Mouse (Mus musculus): ENCODE measurements at regions not wholly inside any gene's neighbourhood (a gene's known extent, or its start where the extent isn't known, plus 50 kb on each side); places are given as distances from the start of the nearest gene placed in this dataset.

DNA sequence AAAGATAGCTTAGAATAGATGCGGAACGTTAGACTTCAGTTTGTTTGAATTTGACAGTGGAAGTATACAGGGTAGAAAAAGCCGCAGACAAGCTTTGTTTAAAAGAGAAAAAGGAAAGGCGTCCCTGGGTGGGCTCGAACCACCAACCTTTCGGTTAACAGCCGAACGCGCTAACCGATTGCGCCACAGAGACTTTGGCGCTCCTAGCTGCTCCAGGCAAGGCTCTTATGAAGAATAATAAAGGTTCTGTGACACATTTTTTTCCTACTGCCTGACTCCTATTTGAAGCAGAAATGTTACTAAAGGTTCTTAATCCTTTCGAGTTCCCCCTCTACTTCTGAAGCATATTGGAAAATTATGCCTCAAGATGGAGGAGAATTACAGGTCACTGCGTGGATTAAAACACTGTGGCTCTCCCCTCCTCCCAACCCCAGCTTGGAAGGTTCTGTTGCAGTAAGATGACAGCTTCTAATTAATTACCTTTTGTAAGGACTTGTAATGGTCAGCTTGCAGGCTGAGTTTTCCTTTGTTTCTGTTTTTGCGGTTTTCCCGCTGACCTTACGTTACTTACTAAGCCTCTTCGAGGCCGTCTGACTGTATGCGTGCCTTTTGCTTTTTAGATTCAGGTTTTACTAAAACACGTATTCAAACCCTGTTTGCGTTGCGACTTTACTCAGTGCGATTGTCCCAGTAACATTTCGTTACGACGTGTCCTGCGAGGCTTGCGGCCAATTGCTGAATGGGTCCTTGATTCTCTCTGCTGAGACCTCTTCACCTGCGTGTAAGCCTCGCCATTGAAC, 85.1 kb upstream of the Commd3 start:
- ATAC-seq (ENCODE audit: low FRiP score) = peak; percentile 88
- Histone ChIP-seq H3K9ac (peak overlapping the region; percentile 60), H3K36me3 (replicated peaks; ENCODE audit: control insufficient read depth, insufficient read depth) (no peaks in the 10 kb centered on the region), H3K27ac (peak overlapping the region; percentile 48), H3K27me3 (ENCODE audit: control insufficient read depth, insufficient read depth, low read length) (no peaks in the 10 kb centered on the region), H3K4me2 (replicated peaks) (peak overlapping the region; percentile 79), H3K4me3 (replicated peaks; ENCODE audit: low read length) (peak overlapping the region; percentile 64), H3K9me3 (ENCODE audit: control insufficient read depth, low read length) (no peaks in the 10 kb centered on the region), H3K4me1 (replicated peaks; ENCODE audit: control insufficient read depth, insufficient read depth, low read length) (no peaks in the 10 kb centered on the region; the same call in 1 of the 2 replicates)
- 1% methylated on average over 31 of the region's 31 CpGs for WGBS
- DNase-seq (ENCODE audit: low spot score) = peak; percentile 98

DNA sequence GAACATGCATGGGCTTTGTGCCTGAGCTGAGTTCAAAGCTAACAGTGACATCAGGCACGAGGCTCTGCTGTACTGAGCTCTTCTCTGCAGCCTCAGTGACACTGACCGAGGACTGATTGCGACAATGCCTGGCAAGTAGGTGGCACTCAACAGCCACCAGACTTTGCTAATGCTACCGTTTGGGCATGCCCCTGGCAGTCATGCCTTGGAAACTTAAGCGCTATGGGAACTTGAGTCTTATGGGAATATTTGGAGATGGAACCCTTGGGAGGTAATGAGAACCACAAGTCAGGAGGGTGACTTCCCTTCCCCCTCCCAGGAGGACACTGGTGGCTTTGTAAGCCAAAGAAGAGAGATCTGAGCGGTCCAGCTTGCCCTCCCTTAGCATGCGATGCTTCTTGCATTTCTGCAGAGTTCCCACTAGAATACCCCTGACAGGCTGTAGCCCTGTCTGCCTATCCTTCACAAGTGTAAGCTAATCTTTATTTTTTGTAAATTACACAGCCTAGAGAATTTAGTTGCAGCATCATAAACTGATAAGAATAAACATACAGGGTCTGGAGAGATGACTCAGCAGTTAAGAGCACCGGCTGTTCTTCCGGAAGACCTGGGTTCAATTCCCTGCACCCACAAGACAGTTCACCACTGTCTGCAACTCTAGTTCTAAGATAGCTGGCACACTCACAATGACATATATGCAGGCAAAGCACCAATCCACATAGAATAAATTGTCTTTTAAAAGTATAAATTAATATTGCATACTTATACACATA, 86.4 kb upstream of the Commd3 start:
- no peaks in the 10 kb centered on the region for H3K36me3 ChIP-seq (replicated peaks; ENCODE audit: control insufficient read depth, insufficient read depth)
- no peaks in the 10 kb centered on the region for H3K27me3 ChIP-seq (ENCODE audit: control insufficient read depth, insufficient read depth, low read length)
- H3K4me3 ChIP-seq (replicated peaks; ENCODE audit: low read length) = no peak overlapping the region
- H3K9me3 ChIP-seq (ENCODE audit: control insufficient read depth, low read length) = no peaks in the 10 kb centered on the region
- DNase-seq (ENCODE audit: low spot score) (no peak), ATAC-seq (ENCODE audit: low FRiP score) (no peak)
- WGBS = 41% methylated on average over 9 of the region's 9 CpGs
- no peak overlapping the region for H3K9ac ChIP-seq
- H3K4me2 ChIP-seq (replicated peaks) = no peak overlapping the region
- H3K27ac ChIP-seq = no peak overlapping the region
- H3K4me1 ChIP-seq (replicated peaks; ENCODE audit: control insufficient read depth, insufficient read depth, low read length) = no peaks in the 10 kb centered on the region; the same call in 1 of the 2 replicates

DNA sequence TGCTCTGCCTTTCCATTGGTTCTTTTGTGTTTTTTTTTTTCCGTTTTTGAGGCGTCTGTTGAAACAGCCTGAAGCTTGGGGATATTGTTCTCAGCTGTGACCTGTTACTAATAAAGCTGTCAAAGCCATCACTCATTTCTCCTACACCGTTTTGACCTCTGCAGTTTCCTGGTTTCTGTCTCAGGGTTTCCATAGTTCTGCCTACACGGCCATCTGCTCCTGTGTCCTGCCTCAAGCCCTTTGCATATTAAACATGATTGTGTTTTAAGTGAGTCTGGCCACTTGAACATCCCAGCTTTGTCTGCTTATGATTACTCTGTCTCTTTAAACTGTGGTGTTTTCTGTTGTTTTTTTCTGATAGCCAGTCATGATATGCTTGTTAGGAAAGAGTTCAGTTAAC, 114.1 kb upstream of the Commd3 start:
- no peaks in the 10 kb centered on the region for H3K36me3 ChIP-seq (replicated peaks; ENCODE audit: control insufficient read depth, insufficient read depth)
- no peak overlapping the region for H3K4me3 ChIP-seq (replicated peaks; ENCODE audit: low read length)
- H3K27me3 ChIP-seq (ENCODE audit: control insufficient read depth, insufficient read depth, low read length) = no peaks in the 10 kb centered on the region
- no peak overlapping the region for H3K27ac ChIP-seq
- H3K9ac ChIP-seq = no peak overlapping the region
- no peak for DNase-seq (ENCODE audit: low spot score)
- ATAC-seq (ENCODE audit: low FRiP score) = no peak
- H3K4me1 ChIP-seq (replicated peaks; ENCODE audit: control insufficient read depth, insufficient read depth, low read length) = no peaks in the 10 kb centered on the region
- no peaks in the 10 kb centered on the region for H3K9me3 ChIP-seq (ENCODE audit: control insufficient read depth, low read length)
- 13% methylated on average over 4 of the region's 4 CpGs for WGBS
- H3K4me2 ChIP-seq (replicated peaks) = no peak overlapping the region

DNA sequence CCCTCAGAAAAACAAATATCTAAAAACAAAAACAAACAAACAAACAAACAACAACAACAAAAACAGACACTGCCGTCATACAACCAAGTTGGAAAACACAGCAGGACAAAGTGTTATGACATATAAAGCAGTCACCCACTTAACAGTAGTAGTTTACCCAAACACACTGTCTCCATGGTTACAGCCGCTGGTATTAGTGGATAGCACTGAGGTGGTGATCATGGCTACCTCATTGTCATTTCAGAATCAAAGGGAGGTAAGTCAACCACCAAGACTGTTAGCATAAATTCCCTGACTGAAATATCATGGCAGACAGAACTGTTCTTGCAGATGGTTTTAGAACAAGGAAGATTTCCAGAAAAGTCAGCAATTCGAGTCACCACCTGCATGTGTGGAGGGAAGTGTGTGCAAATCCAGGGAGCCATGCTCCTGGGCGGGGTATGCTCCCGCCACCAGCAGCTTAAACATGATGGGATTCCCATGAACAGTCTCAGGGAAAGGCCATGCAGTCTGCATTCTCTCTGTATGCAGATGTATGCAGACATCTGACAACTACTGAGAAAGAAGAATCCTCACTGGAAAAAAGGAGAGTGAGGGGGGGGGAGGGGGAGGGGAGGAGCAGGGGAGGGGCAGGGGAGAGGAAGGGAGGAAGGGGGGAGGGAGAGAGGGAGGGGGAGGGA, 124.1 kb upstream of the Commd3 start:
- H3K9me3 ChIP-seq (ENCODE audit: control insufficient read depth, low read length) = no peaks in the 10 kb centered on the region
- H3K4me1 ChIP-seq (replicated peaks; ENCODE audit: control insufficient read depth, insufficient read depth, low read length) = no peaks in the 10 kb centered on the region
- no peak overlapping the region for H3K27ac ChIP-seq
- H3K4me3 ChIP-seq (replicated peaks; ENCODE audit: low read length) = no peak overlapping the region
- no peak for DNase-seq (ENCODE audit: low spot score)
- no peak for ATAC-seq (ENCODE audit: low FRiP score)
- no peaks in the 10 kb centered on the region for H3K27me3 ChIP-seq (ENCODE audit: control insufficient read depth, insufficient read depth, low read length)
- no peak overlapping the region for H3K9ac ChIP-seq
- 69% methylated on average over 5 of the region's 5 CpGs for WGBS
- H3K36me3 ChIP-seq (replicated peaks; ENCODE audit: control insufficient read depth, insufficient read depth) = no peaks in the 10 kb centered on the region
- no peak overlapping the region for H3K4me2 ChIP-seq (replicated peaks)

DNA sequence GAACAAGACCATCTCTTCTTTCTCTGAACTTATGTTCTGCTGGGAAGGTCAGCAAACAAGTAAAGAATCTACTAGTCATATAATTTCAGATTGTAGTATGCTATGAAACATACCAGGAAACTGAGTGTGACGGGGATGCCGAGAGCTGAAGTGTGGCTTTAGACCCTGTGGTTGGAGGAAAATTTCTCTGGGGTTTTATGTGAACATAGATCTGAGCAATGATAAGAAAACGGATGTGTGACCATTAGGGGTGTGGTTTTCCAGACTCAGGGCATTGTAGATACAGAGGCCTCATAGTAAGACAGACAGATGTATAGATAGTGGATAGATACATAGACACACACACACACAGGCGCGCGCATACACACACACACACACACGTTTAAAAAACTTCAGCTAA, 131.8 kb upstream of the Dnajc1 start:
- H3K4me1 ChIP-seq (replicated peaks; ENCODE audit: control insufficient read depth, insufficient read depth, low read length) = no peaks in the 10 kb centered on the region
- no peaks in the 10 kb centered on the region for H3K27me3 ChIP-seq (ENCODE audit: control insufficient read depth, insufficient read depth, low read length)
- ATAC-seq (ENCODE audit: low FRiP score) (no peak), DNase-seq (ENCODE audit: low spot score) (no peak)
- H3K4me3 ChIP-seq (replicated peaks; ENCODE audit: low read length) = no peak overlapping the region
- H3K9me3 ChIP-seq (ENCODE audit: control insufficient read depth, low read length) = no peaks in the 10 kb centered on the region
- no peak overlapping the region for H3K4me2 ChIP-seq (replicated peaks)
- 92% methylated on average over 7 of the region's 7 CpGs for WGBS
- H3K9ac ChIP-seq = no peak overlapping the region
- no peak overlapping the region for H3K27ac ChIP-seq
- no peaks in the 10 kb centered on the region for H3K36me3 ChIP-seq (replicated peaks; ENCODE audit: control insufficient read depth, insufficient read depth)

DNA sequence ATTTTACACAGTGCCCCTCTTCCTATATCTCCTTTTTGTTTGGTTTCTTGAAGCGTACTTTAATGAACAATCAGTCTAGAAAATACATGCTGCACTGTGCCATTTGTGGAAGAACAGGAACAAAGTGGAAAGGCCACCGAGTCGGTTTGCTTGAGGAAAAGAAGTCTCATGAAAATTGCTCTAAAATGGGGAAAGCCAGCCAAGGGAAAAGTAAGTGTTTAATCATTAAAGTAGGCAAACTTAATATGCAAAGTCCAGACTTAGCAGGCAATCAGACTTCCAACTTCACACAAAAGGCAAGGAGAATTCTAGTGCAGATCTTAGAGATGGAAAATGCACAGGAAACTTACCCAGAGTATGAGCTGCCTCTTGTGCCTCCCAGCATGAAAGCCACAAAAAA, 131.3 kb upstream of the Dnajc1 start:
- no peak for ATAC-seq (ENCODE audit: low FRiP score)
- DNase-seq (ENCODE audit: low spot score) = peak; percentile 3
- H3K4me2 ChIP-seq (replicated peaks) = no peak overlapping the region
- no peak overlapping the region for H3K9ac ChIP-seq
- H3K27ac ChIP-seq = no peak overlapping the region
- H3K4me1 ChIP-seq (replicated peaks; ENCODE audit: control insufficient read depth, insufficient read depth, low read length) = no peaks in the 10 kb centered on the region
- no peak overlapping the region for H3K4me3 ChIP-seq (replicated peaks; ENCODE audit: low read length)
- H3K9me3 ChIP-seq (ENCODE audit: control insufficient read depth, low read length) = no peaks in the 10 kb centered on the region
- no peaks in the 10 kb centered on the region for H3K27me3 ChIP-seq (ENCODE audit: control insufficient read depth, insufficient read depth, low read length)
- no peaks in the 10 kb centered on the region for H3K36me3 ChIP-seq (replicated peaks; ENCODE audit: control insufficient read depth, insufficient read depth)
- WGBS = 73% methylated on average over 3 of the region's 3 CpGs

DNA sequence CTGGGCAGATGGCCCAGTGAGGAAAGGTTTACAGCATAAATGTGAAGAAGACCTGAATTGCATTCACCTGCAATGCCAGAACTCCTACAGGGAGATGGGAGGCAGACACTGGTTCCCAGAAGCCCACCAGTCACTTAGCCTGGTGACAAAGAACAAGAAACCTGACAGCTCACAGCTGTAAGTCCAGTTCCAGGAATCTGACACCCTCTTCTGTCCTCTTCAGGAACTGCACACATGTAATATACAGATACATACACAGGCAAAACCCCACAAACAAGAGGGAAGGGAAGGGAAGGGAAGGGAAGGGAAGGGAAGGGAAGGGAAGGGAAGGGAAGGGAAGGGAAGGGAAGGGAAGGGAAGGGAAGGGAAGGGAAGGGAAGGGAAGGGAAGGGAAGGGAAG, 120.8 kb upstream of the Dnajc1 start:
- Histone ChIP-seq H3K4me1 (replicated peaks; ENCODE audit: control insufficient read depth, insufficient read depth, low read length) (no peaks in the 10 kb centered on the region), H3K9me3 (ENCODE audit: control insufficient read depth, low read length) (no peaks in the 10 kb centered on the region), H3K9ac (no peak overlapping the region), H3K4me3 (replicated peaks; ENCODE audit: low read length) (no peak overlapping the region), H3K36me3 (replicated peaks; ENCODE audit: control insufficient read depth, insufficient read depth) (no peaks in the 10 kb centered on the region), H3K27me3 (ENCODE audit: control insufficient read depth, insufficient read depth, low read length) (no peaks in the 10 kb centered on the region), H3K27ac (no peak overlapping the region), H3K4me2 (replicated peaks) (no peak overlapping the region)
- ATAC-seq (ENCODE audit: low FRiP score) = no peak
- no peak for DNase-seq (ENCODE audit: low spot score)

DNA sequence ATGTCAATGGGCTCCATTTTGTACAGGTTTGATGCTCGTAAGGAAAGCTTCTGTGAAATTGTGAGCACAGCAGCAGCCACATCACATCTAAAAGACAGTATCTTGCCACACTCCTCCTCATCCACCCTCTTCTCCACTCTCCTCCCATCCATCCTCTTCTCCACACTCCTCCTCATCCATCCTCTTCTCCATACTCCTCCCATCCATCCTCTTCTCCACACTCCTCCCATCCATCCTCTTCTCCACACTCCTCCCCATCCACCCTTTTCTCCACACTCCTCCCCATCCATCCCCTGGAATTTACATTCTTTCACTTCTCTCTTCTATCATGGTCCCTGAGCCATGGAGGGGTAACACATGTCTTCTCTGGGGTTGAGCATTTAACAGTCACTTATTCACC, 116.7 kb upstream of the Dnajc1 start:
- no peak for ATAC-seq (ENCODE audit: low FRiP score)

DNA sequence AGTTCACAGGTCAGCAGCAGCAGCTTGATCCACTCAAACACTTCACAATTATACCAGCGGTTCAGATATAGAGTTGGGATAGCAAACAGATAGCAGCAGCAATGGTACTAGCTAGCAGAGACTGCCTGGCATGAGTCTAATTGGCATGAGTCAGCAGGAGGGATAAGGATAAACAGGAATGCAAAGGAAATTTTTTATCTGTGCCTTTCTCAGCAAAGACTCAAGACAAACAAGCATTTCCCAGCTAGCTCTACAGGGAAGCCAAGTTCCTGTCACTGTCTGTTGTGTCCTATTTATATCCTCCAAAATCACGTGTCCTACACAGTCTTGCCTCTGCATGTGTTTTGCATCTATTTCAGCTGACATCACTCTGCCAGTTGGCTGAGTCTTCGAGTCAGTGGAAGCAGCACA, 80.7 kb upstream of the Dnajc1 start:
- Histone ChIP-seq H3K27ac (no peak overlapping the region), H3K9ac (no peak overlapping the region), H3K27me3 (ENCODE audit: control insufficient read depth, insufficient read depth, low read length) (no peaks in the 10 kb centered on the region), H3K4me3 (replicated peaks; ENCODE audit: low read length) (no peak overlapping the region), H3K4me1 (replicated peaks; ENCODE audit: control insufficient read depth, insufficient read depth, low read length) (no peaks in the 10 kb centered on the region), H3K36me3 (replicated peaks; ENCODE audit: control insufficient read depth, insufficient read depth) (no peaks in the 10 kb centered on the region), H3K4me2 (replicated peaks) (no peak overlapping the region), H3K9me3 (ENCODE audit: control insufficient read depth, low read length) (no peaks in the 10 kb centered on the region)
- ATAC-seq (ENCODE audit: low FRiP score) (no peak; the same call in 1 of the 2 replicates), DNase-seq (ENCODE audit: low spot score) (no peak)
- 74% methylated on average over 3 of the region's 3 CpGs for WGBS

More for the DNA sequence above, 116.7 kb upstream of the Dnajc1 start:
- 88% methylated on average over 1 of the region's 1 CpGs for WGBS
- no peaks in the 10 kb centered on the region for H3K27me3 ChIP-seq (ENCODE audit: control insufficient read depth, insufficient read depth, low read length)
- no peak overlapping the region for H3K4me2 ChIP-seq (replicated peaks)
- H3K9ac ChIP-seq = no peak overlapping the region
- no peak overlapping the region for H3K4me3 ChIP-seq (replicated peaks; ENCODE audit: low read length)
- H3K36me3 ChIP-seq (replicated peaks; ENCODE audit: control insufficient read depth, insufficient read depth) = no peaks in the 10 kb centered on the region
- H3K4me1 ChIP-seq (replicated peaks; ENCODE audit: control insufficient read depth, insufficient read depth, low read length) = no peaks in the 10 kb centered on the region
- no peak overlapping the region for H3K27ac ChIP-seq
- no peaks in the 10 kb centered on the region for H3K9me3 ChIP-seq (ENCODE audit: control insufficient read depth, low read length)
- DNase-seq (ENCODE audit: low spot score) = no peak
